Mouse (Mus musculus) spleen, postnatal 4 days (tissue): Measurements from ENCODE around the gene Nav2.
A peak's percentile ranks its signal among the peaks of the same experiment; 100 is the strongest.

Experiments
- DNase-seq, 2 experiments: peaks; one replicate each; pipeline ENCODE4 v3.0.0; 2022; ENCODE audit warnings: low spot score in 2 of 2

Nav2 gene

DNA sequence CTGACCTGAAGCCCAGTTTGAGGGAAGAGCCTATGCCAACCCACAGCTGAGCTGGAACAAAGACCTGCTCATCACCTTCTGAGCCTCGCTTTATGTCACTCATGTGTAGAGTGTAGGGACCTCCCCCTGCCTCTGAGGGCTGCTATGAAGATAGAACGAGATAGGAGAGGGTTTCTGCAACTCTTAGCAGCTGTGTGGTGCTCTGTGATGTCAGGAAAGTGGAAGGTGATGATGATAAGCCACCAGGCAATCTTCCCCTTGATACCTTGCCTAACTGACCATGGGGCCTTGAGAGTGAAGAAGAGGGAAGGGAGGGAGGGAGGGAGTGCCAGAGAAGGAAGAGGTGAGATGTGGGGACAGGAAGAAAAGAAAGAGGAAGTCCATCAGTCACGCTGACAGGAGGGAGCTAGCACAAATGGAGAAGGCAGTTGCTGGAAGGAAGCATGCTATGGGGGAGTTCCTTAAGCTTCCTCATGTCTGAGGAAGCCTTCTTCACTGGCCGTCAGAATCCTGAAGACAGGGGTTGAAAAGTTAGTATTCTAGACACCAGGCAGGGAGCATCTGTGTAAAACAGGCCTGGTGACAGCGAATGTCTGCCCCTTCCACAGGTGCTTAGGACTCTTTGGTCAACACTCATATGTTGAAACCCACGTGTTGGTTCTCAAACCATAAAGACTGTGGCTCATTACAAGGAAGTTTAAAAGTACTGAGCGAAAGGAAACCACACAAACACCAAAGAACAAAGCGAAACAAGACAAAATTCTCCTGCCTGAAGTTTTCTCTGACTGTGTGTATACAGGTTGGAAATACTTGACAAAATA, at the start of gene Nav2:
Nav2 (plus strand) TSS at position 196 of the 821 bp plus-strand sequence.
- DNase-seq, result no peak

DNA sequence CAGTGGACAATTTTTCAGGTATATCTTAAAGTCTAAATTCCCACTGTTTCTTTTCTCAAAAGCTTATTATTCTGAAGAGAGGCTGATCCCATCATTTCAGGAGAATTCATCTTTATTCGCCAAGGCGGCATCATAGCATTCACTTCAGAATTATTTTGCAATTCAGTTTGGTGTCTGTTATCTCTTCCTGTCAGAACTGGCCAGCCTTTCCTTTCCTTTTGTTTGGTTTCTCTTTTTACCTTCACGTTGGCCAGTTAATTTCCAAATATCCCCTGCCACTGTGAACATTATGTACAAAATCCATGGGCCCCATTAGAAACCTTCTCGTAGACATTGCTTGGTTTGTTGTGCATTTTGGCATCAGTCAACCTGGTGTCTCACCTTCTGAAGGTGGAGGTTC, 49.2 kb upstream of the Nav2 start:
- DNase-seq, result no peak

DNA sequence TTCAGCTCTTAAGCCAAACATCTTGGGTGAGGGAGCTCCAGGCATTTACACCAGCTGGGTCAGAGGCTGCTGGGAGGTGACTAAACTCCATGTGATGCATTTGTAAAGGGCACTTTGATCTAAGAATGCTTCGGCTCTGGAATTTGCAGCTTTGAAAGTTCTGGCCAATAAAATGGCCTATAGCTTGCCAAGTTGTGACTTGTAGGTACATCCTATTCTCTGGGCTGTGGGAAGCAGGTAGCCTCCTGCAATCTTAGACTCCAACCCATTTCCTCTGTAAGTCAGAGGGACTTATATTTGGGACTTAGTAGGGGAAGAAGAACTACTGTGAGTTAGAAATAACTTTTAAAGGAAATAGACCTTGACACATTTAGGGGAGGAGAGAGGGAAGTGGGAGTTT, 47.6 kb upstream of the Nav2 start:
- DNase-seq, result no peak

DNA sequence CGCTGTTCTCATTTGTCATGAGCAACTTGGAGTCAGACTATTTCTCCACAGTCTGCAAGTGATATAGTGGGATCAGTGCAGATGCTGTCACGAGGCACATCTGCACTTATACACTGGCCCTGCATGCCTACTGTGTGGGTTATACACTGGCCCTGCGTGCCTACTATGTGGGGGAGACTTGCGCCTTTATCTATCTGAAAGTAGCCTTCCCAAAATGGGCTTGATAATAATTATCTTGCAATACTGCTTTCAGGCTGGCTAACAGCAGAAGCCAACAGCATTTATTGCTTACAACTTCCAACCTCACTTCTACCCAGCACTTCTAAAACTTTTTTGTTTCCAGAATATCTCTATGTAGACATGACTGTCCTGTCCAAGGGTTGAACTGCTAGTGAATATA, 46.7 kb upstream of the Nav2 start:
- no peak for DNase-seq

DNA sequence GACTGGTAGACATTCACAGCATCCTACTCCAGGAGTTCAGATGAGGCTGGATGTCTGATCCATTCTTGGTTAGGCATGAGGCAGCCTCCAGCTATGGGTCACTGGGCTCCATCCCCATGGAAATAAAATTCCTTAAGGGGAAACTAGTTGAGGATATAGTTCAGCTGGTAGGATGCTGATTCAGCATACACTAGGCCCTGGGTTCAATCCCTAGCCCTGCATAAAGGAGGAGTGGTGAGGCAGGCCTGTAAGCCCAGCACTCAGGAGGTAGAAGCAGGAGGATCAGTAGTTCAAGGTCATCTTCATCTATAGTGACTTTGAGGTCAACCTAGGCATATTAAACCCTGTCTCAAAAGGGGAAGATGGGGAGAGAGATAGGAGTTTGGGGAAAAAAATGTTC, 44.3 kb upstream of the Nav2 start:
- DNase-seq, result no peak

DNA sequence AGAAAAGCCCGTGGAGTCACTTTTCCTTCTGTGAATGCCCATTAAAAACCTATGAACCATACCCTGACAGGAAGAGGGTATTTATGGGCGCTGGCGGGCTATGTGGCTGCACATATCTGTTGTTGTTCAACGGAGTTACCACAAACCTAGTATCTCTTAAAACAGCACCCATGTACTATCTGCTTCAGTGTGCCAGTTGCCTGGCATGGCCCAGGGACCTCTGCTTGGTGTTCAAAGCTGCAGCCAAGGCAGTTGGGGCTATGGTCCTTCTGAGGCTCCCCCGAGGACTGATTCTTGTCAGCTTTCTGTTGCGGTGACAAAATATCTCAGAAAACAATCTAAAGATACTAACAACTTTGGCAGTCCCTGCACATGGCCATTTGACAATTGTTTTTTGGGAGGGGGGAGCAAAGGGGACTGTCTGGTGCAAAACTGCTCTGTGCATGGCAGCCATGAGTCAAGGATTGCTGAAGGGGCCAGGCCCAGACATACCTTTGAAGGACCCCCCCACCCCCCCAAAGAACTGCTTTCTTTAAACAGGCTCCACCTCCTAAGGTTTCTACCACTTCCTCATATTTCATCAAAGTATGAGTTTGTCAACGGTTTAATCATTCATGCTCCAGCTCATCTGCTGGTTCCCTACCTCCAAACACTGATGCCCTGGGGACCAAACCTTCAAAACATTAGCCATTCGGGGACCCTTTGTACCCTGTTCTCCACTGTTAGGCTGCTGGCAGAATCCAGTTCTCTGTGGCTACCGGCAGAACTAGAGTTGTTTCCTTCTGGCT, 43.7 kb upstream of the Nav2 start:
- DNase-seq, result no peak

DNA sequence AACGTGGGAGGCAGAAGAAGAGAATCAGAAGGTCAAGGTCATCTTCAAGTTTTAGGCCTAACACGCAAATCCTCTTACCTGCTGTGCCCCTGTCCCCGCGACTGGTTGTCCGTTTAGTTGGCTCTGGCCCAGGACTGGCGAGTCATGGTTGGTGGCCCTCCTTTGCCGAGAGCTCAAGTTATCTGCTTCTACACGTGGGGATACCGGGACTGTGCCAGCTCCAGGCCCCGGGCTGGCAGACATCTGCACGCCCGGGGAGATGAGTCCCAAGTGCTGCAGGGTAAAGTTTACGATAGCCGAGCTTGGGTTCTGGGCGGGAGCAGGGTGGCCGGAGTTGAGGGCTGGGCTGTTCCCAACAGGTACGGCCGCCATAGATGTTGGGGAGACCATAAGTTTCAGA, 40.9 kb upstream of the Nav2 start:
- no peak for DNase-seq

DNA sequence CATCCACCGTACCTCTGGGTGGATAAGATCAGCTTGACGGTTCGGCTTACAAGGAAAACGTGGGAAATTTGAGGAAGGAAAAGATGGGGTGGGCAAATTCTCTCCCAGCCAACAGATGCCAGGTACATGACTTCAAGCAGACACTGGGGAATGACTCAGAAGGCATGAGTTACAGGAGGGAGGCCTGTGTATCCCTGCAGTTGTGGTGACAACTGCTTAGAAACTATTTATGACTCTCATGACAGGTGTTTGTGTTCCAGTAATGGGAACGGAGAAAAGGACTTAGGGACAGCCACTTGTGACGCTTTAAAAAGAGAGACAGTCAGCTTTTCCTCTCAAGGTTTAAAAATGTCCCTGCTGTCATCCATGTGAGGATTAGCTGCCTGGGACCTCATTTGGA, 38.4 kb upstream of the Nav2 start:
- no peak for DNase-seq

DNA sequence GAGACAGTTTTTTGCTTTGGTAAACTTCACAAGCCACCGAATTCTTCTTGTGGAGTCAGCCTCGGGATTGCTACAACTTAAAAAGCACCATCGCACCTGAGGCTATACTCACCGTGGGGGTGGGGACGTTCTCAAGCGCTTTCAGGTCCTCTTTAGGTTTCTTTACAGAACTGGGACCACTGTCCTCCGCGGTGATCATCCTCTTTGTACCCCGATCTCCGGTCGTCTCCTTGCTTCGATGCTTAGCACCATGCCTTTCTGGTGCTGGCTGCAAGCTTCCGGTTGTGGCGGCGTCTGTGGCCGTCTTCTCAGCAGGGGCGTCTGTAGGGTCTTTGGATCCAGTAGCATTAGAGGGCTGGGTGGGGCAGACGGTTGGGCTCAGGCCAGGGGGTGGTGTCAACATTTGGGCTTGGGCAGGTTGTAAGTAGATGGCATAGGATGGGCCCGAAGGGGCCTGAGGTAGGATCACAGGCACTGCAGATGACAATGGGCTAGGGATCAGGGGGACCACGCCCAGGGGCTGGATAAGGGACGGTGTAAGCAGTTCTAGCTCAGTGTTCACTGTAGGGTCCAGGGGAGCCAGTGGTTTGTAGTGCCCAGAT, 37.8 kb upstream of the Nav2 start:
- DNase-seq, result peak in 1 of 2 experiments; percentile 60

DNA sequence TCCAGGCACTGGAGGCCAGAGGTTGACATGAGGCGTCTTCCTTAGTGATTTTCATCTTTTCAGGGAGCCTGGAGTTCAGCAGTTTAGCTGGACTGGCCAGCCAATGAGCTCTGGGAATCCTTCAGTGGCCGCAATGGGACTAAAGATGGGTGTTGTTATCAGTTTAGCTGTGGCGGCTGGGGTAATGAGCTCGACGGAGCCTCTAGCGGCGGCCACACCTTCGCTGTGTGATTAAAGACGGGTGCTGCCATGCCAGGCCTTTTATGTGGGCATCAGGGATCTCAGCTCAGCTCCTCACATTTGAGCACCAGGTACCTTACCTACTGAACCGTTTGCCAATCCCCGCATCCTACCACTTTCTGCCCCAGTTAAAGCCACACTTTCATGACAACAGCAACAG, 37.2 kb upstream of the Nav2 start:
- peak in 1 of 2 experiments; percentile 59 for DNase-seq

DNA sequence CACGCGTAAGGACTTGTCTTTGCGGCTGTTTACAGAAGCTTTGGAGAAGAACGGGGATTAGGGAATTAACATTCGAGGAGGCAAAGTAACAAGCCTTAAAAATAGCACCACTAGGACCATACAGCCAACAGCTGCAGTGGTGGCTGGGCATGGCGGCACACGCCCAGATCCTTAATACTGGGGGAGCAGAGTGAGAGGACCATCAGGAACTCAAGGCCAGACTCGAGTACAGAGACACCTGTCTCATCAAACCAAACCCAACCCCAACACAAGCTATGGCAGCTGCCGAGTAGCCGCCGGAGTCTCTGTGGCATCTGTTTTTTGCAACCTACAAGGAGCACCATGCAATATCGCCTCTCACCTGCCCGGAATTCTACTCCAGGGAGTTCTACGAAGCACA, 33.4 kb upstream of the Nav2 start:
- no peak for DNase-seq

DNA sequence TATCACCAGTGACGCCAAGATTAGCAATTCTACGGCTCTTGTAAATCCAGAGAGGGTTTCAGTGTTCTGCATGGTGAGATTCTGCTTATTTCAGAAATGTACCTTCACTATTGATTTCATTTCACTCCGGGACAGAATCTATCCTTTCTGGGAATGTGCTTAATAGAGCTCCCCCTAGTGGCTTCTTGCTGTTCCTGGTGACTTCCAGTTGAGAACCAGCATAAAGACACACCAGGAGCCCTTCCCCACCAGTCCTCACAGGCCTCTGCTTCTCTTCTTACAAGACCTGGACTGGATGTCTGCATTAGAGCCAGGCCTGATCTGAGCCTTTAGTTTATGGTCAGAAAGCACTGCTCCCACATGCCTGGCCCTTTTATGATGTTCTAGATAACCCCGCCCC, 32.0 kb upstream of the Nav2 start:
- DNase-seq, result peak in 1 of 2 experiments; percentile 43

DNA sequence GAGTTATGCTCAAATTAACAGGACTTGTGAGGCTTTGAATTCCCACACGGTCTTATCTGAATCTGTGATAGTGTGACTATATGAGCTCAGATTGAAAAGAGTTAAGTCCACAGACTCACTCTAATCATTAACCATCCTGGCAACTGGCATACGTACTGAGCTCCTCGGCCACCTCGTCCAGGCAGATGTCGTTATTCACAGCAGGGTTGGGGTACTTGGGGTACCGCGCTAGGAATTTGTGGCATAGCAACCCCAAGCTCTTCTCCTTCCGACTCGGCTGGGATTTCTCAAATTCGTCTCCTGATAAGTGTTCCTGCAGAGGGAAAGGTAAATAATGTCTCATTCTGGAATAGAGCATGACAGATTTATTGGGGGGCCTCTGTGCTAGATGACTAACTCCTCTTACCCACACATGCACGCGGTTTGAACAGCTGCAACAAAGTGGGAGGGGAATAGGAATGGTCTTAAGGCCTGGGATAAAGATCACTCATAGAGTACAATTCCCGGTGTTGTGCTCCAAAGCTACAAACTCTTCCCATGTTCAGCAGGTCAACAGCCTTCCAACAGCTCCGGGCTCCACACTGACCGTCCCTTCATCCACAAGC, 30.6 kb upstream of the Nav2 start:
- DNase-seq, result no peak

DNA sequence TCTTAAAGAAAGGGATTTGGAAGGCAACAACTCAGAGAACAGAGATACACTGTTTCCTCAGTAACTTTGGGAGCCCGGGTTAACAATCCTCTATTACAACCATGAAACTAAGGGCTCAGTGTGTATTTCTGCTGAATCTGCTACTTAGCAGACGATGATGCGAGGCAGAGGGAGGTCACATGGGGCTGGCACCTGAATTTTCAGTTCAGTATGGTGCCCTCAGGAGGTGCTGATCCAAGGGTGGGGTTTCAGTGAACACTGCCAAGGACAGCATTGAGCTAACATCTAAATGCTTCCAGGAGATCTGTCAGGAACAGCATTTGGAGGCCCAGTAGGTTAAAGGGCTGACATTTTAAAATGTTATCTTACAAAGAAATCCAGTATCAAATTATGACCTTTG, 28.9 kb upstream of the Nav2 start:
- no peak for DNase-seq

DNA sequence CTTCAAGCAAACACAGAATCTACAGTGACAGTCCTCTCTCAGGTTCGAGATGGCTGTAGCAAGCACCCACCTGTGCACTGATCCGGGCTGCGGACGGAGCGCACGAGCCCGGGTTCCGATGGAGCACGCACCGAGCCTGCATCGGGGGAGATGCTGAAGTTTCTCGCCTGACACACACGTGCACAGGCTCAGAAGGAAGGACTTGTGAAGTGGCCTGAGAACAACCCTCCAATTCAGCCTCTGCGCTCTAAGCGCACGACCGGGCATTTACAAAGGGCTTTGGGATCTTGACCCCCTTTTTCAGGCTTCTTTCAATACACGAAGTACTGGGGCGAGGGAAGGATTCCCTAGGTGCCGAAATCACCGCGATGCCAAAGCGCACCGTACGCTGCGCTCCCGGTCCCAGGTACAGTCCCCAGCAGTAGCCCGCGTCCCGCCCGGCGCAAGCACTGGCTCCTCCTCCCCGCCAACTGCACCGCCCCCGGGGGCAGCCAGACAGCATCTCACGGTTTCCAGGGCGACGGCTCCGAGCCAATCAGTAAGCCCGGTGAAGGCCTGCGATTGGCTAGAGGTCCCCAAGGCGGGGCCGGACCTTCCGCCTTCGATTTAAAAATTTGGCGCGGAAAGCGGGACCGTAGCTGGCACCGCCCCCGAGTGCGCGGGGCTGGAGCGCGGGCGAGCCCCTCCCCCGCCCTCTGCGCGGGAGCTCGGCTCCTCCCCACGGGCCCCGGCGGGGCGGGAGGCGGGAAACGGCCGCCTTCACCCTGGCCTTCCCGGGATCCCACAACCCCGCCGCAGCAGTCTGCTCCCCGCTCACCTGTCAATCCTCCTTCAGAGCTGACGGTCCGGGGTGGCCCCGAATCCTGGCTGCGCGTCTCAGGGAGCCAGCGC, 27.7 kb upstream of the Nav2 start:
- DNase-seq, result peak; percentile 99

DNA sequence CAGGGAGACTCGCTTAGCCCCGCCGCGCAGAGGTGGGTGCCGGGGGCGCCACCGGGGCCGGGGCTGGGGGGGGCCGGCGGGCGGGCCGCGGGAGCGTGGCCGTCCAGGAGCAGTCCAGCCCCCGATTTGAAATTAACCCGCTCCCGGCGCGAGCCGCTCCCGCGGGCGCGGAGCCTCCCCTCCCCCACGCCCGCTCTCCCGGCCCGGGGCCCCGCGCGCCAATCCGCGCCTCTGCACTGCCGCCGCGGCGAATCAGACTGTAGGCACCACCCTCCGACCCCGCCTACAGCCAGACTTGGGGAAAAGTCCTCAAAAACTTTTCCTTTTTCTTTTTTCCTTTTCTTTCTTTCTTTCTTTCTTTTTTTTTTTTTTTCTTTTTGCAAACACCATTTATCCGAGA, 27.0 kb upstream of the Nav2 start, which contains the start of gene E2f8:
E2f8 (minus strand) TSS at position 111 of the 400 bp plus-strand sequence.
- peak; percentile 88 to 94 for DNase-seq

DNA sequence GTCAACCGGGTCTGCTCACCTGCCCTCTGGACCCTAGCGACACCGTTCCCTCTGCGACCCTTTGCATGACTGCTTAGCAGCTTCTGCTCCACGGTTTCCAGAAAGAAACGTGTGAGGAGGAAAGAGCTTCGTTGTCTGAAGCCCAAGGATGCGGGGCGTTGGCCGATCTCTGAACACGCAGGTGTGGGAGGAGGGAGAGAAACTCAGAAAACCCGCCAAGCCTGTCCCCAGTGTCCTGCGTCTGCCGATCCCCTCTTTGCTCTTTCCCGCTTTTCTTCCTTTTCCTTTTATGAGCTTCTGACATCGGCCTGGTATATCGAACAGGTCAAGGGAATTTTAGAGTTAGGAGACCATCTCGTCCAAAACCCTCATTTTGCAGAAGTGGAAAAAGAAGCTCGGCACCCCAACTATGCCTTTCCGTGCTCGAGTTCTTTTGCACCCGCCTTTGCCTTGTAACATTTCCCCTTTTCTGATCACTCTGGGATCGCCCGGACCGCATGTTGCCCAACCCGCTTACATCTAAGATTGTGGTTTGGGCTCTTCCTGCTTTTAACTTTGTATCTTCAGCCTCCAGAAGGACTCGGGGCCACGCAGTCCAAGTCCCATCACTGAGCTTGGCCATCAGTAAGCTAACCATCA, 26.4 kb upstream of the Nav2 start:
- DNase-seq, result peak; percentile 60 to 80

DNA sequence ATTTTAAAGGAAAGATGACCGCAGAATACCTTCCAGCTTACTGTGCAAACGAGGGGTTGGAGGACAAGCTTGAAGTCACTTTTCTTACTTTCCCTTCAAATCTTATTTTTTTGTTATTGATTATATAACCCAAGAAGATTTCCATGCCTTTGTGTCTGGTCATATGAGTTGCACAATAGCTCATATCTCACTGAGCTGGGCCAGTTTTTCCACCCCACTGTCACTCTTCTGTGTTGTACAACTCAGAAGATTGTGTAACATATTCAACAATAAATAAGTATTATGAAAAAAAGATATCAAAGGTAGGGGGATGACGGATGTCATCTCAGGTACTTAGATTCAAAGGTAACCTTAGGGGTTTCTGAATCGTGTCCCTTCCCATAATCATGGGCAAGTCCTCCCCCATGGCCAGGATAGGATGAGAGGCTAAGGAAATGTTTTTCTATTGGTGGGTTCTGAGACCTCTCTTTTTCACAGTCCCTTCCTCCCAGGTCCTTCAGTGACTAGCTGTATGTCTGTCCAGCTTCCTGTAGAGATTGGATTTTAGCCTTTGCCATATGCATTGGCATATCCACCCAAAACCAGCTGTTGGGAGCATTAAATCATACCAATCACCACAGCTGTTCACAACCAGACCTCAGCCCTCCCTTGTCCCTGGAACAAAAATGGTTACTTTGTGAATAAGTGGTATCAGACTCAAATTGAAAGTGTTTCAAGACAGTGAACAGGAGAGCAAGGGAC, 24.8 kb upstream of the Nav2 start:
- no peak for DNase-seq

DNA sequence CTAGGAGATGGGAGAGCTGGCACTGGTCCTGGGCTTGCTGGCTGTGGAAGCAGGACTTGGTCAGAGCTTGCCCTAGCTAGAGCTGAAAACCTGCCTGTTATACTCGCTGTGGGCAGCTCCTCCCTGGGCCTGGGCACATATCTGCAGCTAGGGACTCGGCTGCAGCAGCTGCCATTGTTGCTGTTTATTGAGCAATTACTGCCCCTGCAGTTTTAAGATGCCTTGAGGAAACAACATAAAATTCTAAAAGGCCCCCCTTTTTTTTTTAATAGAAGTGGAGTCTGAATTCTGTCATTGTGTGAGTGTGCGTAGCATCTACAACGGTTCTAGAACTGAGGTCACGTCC, 24.3 kb upstream of the Nav2 start:
- no peak for DNase-seq

DNA sequence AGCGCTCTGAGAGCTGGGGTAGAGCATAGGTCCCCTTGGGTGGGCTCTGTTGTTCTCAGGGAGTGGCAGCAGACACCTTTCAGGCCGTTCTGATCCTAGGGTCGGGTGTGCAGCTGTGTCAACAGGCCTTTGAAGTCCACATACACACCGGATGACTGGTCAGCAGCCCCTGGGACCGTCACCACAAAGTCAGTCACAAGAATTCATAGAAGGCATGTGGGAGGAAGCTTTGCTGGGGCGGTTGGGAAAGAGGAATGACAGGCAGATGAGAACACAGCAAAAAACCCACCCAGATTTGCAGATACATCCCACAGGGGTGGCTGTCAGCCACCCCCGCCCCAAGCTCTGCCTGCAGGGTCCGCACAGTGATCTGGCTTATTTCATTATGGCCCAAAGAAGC, 20.5 kb upstream of the Nav2 start:
- no peak for DNase-seq
